In the genomic region with DNA sequence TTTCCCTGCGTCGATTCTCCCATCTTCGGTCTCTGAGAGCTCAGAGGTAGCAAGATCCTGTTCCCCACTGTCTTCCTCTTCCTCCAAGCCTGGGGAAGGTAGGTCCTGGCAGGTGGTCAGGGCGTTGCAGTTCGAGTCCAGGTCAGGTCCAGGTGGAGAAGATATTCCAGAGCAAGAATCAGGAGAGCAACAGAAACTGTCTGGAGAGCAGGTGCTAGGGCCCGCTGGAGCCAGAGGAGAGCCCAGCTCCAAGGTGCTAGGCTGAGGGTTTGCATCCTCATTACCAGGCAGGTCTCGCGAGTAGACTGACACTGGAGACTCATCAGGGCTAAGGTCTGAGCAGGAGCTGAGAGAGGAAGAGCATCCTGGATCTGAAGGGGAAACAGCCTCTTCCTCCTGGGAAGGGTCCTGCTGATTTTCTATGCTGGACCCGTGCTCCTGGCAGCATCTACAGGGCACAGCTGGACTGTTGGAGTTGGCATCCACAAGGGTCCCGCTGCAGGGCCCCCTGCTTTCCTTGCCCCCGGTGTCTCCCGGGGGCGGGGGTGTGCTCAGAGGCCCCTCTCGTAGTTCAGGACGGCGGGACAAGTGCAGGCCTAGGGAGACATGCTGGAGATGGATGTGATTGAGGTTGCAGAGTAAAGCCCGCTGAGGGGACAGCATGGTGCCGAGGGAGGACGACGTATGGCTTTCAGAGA, we compare ENCODE assay signal across 8 mouse cellular contexts. TPM values are rescaled to one million over a fixed set of nuclear protein-coding genes. Genes with fewer than 3 reads are reported as not detected.
A peak's percentile ranks its signal among the peaks of the same experiment; 100 is the strongest.
DNase-seq lines count a peak whose midpoint lies in the region; ATAC-seq and TF ChIP-seq lines count a peak whose summit lies in the region.

No protein-coding gene starts in this region.

- peaks cover 30% of the 10 kb centered on the region for H3K36me3 ChIP-seq in embryonic facial prominence, embryonic 14.5 days (ENCODE audit: control insufficient read depth, insufficient read depth, low read length)
- H3K36me3 ChIP-seq in limb, embryonic 15.5 days = peaks cover 44% of the 10 kb centered on the region
- H3K36me3 ChIP-seq in thymus, adult 2 months (ENCODE audit: control insufficient read depth, insufficient read depth, low read length) = no peaks in the 10 kb centered on the region

- DNase-seq in adrenal gland, adult 2 months = peak; percentile 14
- no peak for DNase-seq in adrenal gland, postnatal 10 days
- DNase-seq in 3134 (ENCODE audit: extremely low read depth, insufficient read length, low spot score) = peak; percentile 43
- DNase-seq in embryonic facial prominence, embryonic 14.5 days (ENCODE audit: low spot score) = no peak
- no peak for DNase-seq in thymus, adult 2 months
- no peak for DNase-seq in thymus, postnatal 14 days

- no peaks in the 10 kb centered on the region for H3K9me3 ChIP-seq in embryonic facial prominence, embryonic 14.5 days (ENCODE audit: control insufficient read depth, low read length)
- H3K9me3 ChIP-seq in limb, embryonic 15.5 days = no peaks in the 10 kb centered on the region

- H3K9ac ChIP-seq in embryonic facial prominence, embryonic 14.5 days (ENCODE audit: low read depth, low read length) = peak overlapping the region; percentile 76
- H3K9ac ChIP-seq in limb, embryonic 15.5 days = peak overlapping the region; percentile 57

- peak overlapping the region; percentile 69 for H3K4me3 ChIP-seq in embryonic facial prominence, embryonic 14.5 days (ENCODE audit: low read depth, low read length)
- peak overlapping the region; percentile 65 for H3K4me3 ChIP-seq in limb, embryonic 15.5 days
- H3K4me3 ChIP-seq in thymus, adult 2 months (ENCODE audit: control insufficient read depth, insufficient read depth, low read length) = no peak overlapping the region

- peaks cover 4% of the 10 kb centered on the region; the same call in 1 of the 2 replicates for H3K27me3 ChIP-seq in embryonic facial prominence, embryonic 14.5 days (replicated peaks; ENCODE audit: control insufficient read depth, insufficient read depth, low read length)
- H3K27me3 ChIP-seq in limb, embryonic 15.5 days = peaks cover 11% of the 10 kb centered on the region; the same call in 1 of the 2 replicates
- H3K27me3 ChIP-seq in thymus, adult 2 months (ENCODE audit: control insufficient read depth, insufficient read depth, low read length) = peaks cover 8% of the 10 kb centered on the region; the same call in 1 of the 2 replicates

- TF ChIP-seq POLR2A in thymus, adult 2 months (IDR thresholded peaks at IDR 0.05; ENCODE audit: control insufficient read depth, extremely low read depth, insufficient read depth, low read length, poor library complexity) = no peak

- H3K27ac ChIP-seq in embryonic facial prominence, embryonic 14.5 days (replicated peaks; ENCODE audit: low read depth, low read length) = no peak overlapping the region; the same call in 1 of the 2 replicates
- H3K27ac ChIP-seq in limb, embryonic 15.5 days = peak overlapping the region; percentile 93
- H3K27ac ChIP-seq in thymus, adult 2 months (ENCODE audit: control insufficient read depth, insufficient read depth, low read length) = no peak overlapping the region

- H3K4me1 ChIP-seq in embryonic facial prominence, embryonic 14.5 days (ENCODE audit: control insufficient read depth, insufficient read depth, low read length) = peaks cover 16% of the 10 kb centered on the region
- peaks cover 47% of the 10 kb centered on the region for H3K4me1 ChIP-seq in limb, embryonic 15.5 days
- H3K4me1 ChIP-seq in thymus, adult 2 months (replicated peaks; ENCODE audit: control insufficient read depth, insufficient read depth, low read length) = peaks cover 26% of the 10 kb centered on the region

- no peak for ATAC-seq in embryonic facial prominence, embryonic 14.5 days (ENCODE audit: low read depth)
- no peak for ATAC-seq in limb, embryonic 15.5 days (ENCODE audit: insufficient number of reproducible peaks, low FRiP score, low TSS enrichment, low read depth)
- no peak for ATAC-seq in megakaryocyte-erythroid progenitor cell, adult 5-6 weeks (replicated peaks; ENCODE audit: low FRiP score, low TSS enrichment, poor library complexity, severe bottlenecking)

- TF ChIP-seq CTCF in thymus, adult 2 months (IDR thresholded peaks at IDR 0.05; ENCODE audit: borderline replicate concordance, control insufficient read depth, extremely low read depth, insufficient read depth, low read length, poor library complexity) = no peak

- peak overlapping the region; percentile 100 for H3K4me2 ChIP-seq in embryonic facial prominence, embryonic 14.5 days (ENCODE audit: low read depth, low read length)
- H3K4me2 ChIP-seq in limb, embryonic 15.5 days = peak overlapping the region; percentile 97

- WGBS in embryonic facial prominence, embryonic 14.5 days = 11% methylated on average over 18 of the region's 20 CpGs
- 13% methylated on average over 20 of the region's 20 CpGs for WGBS in limb, embryonic 15.5 days
- WGBS in thymus, adult 2 months = 36% methylated on average over 20 of the region's 20 CpGs

RNA-seq across cellular contexts. Expression of a gene that starts 1.2 kb away (rescaled TPM):
- 10 to 100 TPM; 23.3 to 32.5 TPM for total RNA-seq in adrenal gland, adult 2 months (2021)
- polyA plus RNA-seq in adrenal gland, adult 2 months (2012; rRNA removed) = 56.4 and 66.6 TPM in 2 replicates
- 10 to 100 TPM; 19.2 to 23.2 TPM for total RNA-seq in adrenal gland, postnatal 10 days (2021)
- 23.5 and 26.5 TPM in 2 replicates for polyA plus RNA-seq in embryonic facial prominence, embryonic 14.5 days (2014; fragmentation: Nextera tagmentation; extraction: Ambion mirVana)
- 29.2 and 31.1 TPM in 2 replicates for polyA plus RNA-seq in limb, embryonic 15.5 days (2015; fragmentation: Nextera tagmentation; extraction: Ambion mirVana)
- total RNA-seq in megakaryocyte-erythroid progenitor cell, adult 5-6 weeks (2014; fragmentation: Nextera tagmentation) = 8.0 and 13.7 TPM in 2 replicates
- total RNA-seq in megakaryocyte-erythroid progenitor cell, adult 5-6 weeks (2017) = 5.8 and 8.9 TPM in 2 replicates
- 45.8 and 50.9 TPM in 2 replicates for polyA plus RNA-seq in thymus, adult 2 months (2012; rRNA removed)

RNA-seq across cellular contexts. Expression of a gene that starts 8.9 kb away (rescaled TPM):
- not detected for total RNA-seq in adrenal gland, adult 2 months (2021)
- not detected in 2 replicates for polyA plus RNA-seq in adrenal gland, adult 2 months (2012; rRNA removed)
- total RNA-seq in adrenal gland, postnatal 10 days (2021) = not detected
- not detected in 2 replicates for polyA plus RNA-seq in embryonic facial prominence, embryonic 14.5 days (2014; fragmentation: Nextera tagmentation; extraction: Ambion mirVana)
- polyA plus RNA-seq in limb, embryonic 15.5 days (2015; fragmentation: Nextera tagmentation; extraction: Ambion mirVana) = not detected in 2 replicates
- not detected in 2 replicates for total RNA-seq in megakaryocyte-erythroid progenitor cell, adult 5-6 weeks (2014; fragmentation: Nextera tagmentation)
- total RNA-seq in megakaryocyte-erythroid progenitor cell, adult 5-6 weeks (2017) = not detected in 2 replicates
- polyA plus RNA-seq in thymus, adult 2 months (2012; rRNA removed) = not detected in 2 replicates

RNA-seq across cellular contexts. Expression of a gene that starts 9.8 kb away (rescaled TPM):
- total RNA-seq in adrenal gland, adult 2 months (2021) = 100 to 1,000 TPM; 208 to 632 TPM
- polyA plus RNA-seq in adrenal gland, adult 2 months (2012; rRNA removed) = 253 and 549 TPM in 2 replicates
- 10 to 100 TPM; 56.9 to 70.2 TPM for total RNA-seq in adrenal gland, postnatal 10 days (2021)
- 183 and 205 TPM in 2 replicates for polyA plus RNA-seq in embryonic facial prominence, embryonic 14.5 days (2014; fragmentation: Nextera tagmentation; extraction: Ambion mirVana)
- polyA plus RNA-seq in limb, embryonic 15.5 days (2015; fragmentation: Nextera tagmentation; extraction: Ambion mirVana) = 253 and 265 TPM in 2 replicates
- 53.1 and 60.3 TPM in 2 replicates for total RNA-seq in megakaryocyte-erythroid progenitor cell, adult 5-6 weeks (2014; fragmentation: Nextera tagmentation)
- 102 and 125 TPM in 2 replicates for total RNA-seq in megakaryocyte-erythroid progenitor cell, adult 5-6 weeks (2017)
- polyA plus RNA-seq in thymus, adult 2 months (2012; rRNA removed) = 58.1 and 71.6 TPM in 2 replicates

RNA-seq across cellular contexts. Expression of a gene that starts 44.0 kb away (rescaled TPM):
- total RNA-seq in adrenal gland, adult 2 months (2021) = under 1 TPM in 1 of 2 experiments, not detected in 1; 0.81 TPM
- 0.55 TPM in 1 of 2 replicates, not detected in the other for polyA plus RNA-seq in adrenal gland, adult 2 months (2012; rRNA removed)
- 10 to 100 TPM; 15.2 to 41.1 TPM for total RNA-seq in adrenal gland, postnatal 10 days (2021)
- 0.30 TPM in 1 of 2 replicates, not detected in the other for polyA plus RNA-seq in embryonic facial prominence, embryonic 14.5 days (2014; fragmentation: Nextera tagmentation; extraction: Ambion mirVana)
- polyA plus RNA-seq in limb, embryonic 15.5 days (2015; fragmentation: Nextera tagmentation; extraction: Ambion mirVana) = 0.20 and 0.23 TPM in 2 replicates
- total RNA-seq in megakaryocyte-erythroid progenitor cell, adult 5-6 weeks (2014; fragmentation: Nextera tagmentation) = 213 and 235 TPM in 2 replicates
- total RNA-seq in megakaryocyte-erythroid progenitor cell, adult 5-6 weeks (2017) = 157 and 170 TPM in 2 replicates
- polyA plus RNA-seq in thymus, adult 2 months (2012; rRNA removed) = 2.2 and 2.7 TPM in 2 replicates

Comparison
In these comparisons a context has a peak if more than half of its experiments do, and no peak if none do; other contexts are left out.
1. DNase-seq: peak in adrenal gland, adult 2 months (single experiment) and 3134 (single experiment); none in adrenal gland, postnatal 10 days (single experiment), embryonic facial prominence, embryonic 14.5 days (single experiment), thymus, adult 2 months (single experiment) and thymus, postnatal 14 days (single experiment).